Mouse (Mus musculus): ENCODE measurements around the gene Becn1. TPM values are rescaled to one million over a fixed set of nuclear protein-coding genes. Genes with fewer than 3 reads are reported as not detected.
A peak's percentile ranks its signal among the peaks of the same experiment; 100 is the strongest.

Becn1 gene
- polyA plus RNA-seq, 1 experiment from 2014 or later = 148 TPM

- WGBS = 70% methylated on average over 12 of the region's 12 CpGs
- Histone ChIP-seq H3K36me3 (peaks cover 22% of the 10 kb centered on the region), H3K27ac (peak overlapping the region; percentile 90)
These were observed 24.5 kb downstream of the Becn1 start for GRCm38 (mm10) chr11:101277381-101278222.

DNA sequence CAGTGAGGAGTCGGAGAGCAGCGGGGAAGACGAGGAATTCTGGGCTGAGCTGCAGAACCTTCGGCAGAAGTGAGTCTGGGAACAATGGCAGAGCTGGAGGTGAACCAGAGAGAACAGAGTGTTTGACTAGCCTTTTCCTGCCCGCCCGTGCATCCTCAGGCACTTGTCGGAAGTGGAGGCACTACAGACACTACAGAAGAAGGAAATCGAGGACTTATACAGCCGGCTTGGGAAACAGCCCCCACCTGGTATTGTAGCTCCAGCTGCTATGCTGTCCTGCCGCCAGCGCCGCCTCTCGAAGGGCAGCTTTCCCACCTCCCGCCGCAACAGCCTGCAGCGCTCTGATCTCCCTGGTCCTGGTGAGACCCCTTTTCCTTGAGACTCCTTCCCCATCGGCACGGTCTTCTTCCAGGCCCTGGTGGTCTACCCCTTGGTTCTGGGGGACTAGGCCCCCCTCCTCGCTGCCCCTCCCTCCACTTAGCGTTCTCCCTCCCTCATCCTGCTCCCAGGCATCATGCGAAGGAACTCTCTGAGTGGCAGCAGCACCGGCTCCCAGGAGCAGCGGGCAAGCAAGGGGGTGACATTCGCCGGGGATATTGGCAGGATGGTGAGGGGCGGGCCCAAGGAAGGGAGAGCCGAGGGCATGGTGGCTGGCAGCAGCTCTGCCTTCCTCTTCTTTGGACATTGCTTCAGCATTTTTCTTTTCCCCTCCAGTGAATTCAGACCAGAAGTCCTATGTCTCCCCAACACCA is 25.6 kb downstream of the Becn1 start:
- no peak for DNase-seq (ENCODE audit: low spot score)

More at GRCm38 (mm10) chr11:101277381-101278222, 24.5 kb downstream of the Becn1 start:
- Histone ChIP-seq H3K9me3 (no peaks in the 10 kb centered on the region), H3K27me3 (ENCODE audit: insufficient read depth, poor library complexity, severe bottlenecking) (peaks cover 22% of the 10 kb centered on the region), H3K4me3 (peak overlapping the region; percentile 82), H3K4me1 (peaks cover 41% of the 10 kb centered on the region)
- DNase-seq (ENCODE audit: low spot score) = no peak

GRCm38 (mm10) chr11:101275309-101275708 is 26.8 kb downstream of the Becn1 start:
- DNase-seq (ENCODE audit: low spot score) = no peak
- H3K9me3 ChIP-seq = no peaks in the 10 kb centered on the region
- peaks cover 22% of the 10 kb centered on the region for H3K36me3 ChIP-seq
- peak overlapping the region; percentile 42; the same call in 1 of the 2 replicates for H3K27ac ChIP-seq
- WGBS = 72% methylated on average over 4 of the region's 4 CpGs
- H3K4me1 ChIP-seq = peaks cover 41% of the 10 kb centered on the region
- peaks cover 18% of the 10 kb centered on the region for H3K27me3 ChIP-seq (ENCODE audit: insufficient read depth, poor library complexity, severe bottlenecking)
- no peak overlapping the region for H3K4me3 ChIP-seq

More for the DNA sequence above, 25.6 kb downstream of the Becn1 start:
- H3K27me3 ChIP-seq (ENCODE audit: insufficient read depth, poor library complexity, severe bottlenecking) = peaks cover 22% of the 10 kb centered on the region
- peak overlapping the region; percentile 53 for H3K27ac ChIP-seq
- peaks cover 41% of the 10 kb centered on the region for H3K4me1 ChIP-seq
- 34% methylated on average over 27 of the region's 27 CpGs for WGBS
- no peaks in the 10 kb centered on the region for H3K9me3 ChIP-seq
- peak overlapping the region; percentile 25 for H3K4me3 ChIP-seq
- peaks cover 22% of the 10 kb centered on the region for H3K36me3 ChIP-seq

GRCm38 (mm10) chr11:101272446-101272845 is 29.6 kb downstream of the Becn1 start:
- no peak for DNase-seq (ENCODE audit: low spot score)
- Histone ChIP-seq H3K4me3 (no peak overlapping the region), H3K27ac (no peak overlapping the region), H3K27me3 (ENCODE audit: insufficient read depth, poor library complexity, severe bottlenecking) (peaks cover 16% of the 10 kb centered on the region), H3K9me3 (no peaks in the 10 kb centered on the region), H3K36me3 (peaks cover 22% of the 10 kb centered on the region), H3K4me1 (peaks cover 43% of the 10 kb centered on the region)
- 85% methylated on average over 3 of the region's 3 CpGs for WGBS

- Histone ChIP-seq H3K36me3 (no peaks in the 10 kb centered on the region), H3K27me3 (ENCODE audit: insufficient read depth, poor library complexity, severe bottlenecking) (peaks cover 24% of the 10 kb centered on the region), H3K4me1 (peaks cover 29% of the 10 kb centered on the region), H3K9me3 (no peaks in the 10 kb centered on the region), H3K27ac (peak overlapping the region; percentile 17; the same call in 1 of the 2 replicates), H3K4me3 (peak overlapping the region; percentile 37)
- DNase-seq (ENCODE audit: low spot score) = no peak
- 18% methylated on average over 10 of the region's 10 CpGs for WGBS
These were observed 32.4 kb downstream of the Becn1 start for GRCm38 (mm10) chr11:101269577-101270116.

DNA sequence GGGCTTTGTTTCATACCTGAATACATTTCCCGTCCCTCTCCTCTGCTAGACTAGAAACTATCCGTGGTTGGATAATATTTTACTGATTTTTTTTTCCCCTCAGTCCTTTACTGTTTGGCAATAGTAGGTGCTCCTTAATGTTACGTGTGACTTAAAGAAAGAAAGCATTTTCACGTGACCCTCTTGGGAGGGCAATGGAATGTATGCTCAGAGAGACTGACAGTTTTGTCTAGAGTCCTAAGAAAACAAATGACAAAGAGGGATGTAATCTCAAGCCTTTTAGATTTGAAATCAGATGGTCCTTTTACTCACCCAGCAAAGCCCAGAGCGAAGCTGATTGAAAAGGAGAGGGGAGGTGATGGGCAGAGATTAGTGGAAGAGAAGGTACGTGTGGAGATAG is 36.2 kb downstream of the Becn1 start:
- no peaks in the 10 kb centered on the region for H3K36me3 ChIP-seq
- no peak for DNase-seq (ENCODE audit: low spot score)
- H3K4me3 ChIP-seq = peak overlapping the region; percentile 54; the same call in 1 of the 2 replicates
- peaks cover 58% of the 10 kb centered on the region for H3K27me3 ChIP-seq (ENCODE audit: insufficient read depth, poor library complexity, severe bottlenecking)
- 34% methylated on average over 6 of the region's 6 CpGs for whole genome bisulfite sequencing
- H3K9me3 ChIP-seq = no peaks in the 10 kb centered on the region
- H3K4me1 ChIP-seq = peaks cover 62% of the 10 kb centered on the region
- H3K27ac ChIP-seq = no peak overlapping the region

GRCm38 (mm10) chr11:101264954-101265471 is 37.1 kb downstream of the Becn1 start:
- 8% methylated on average over 31 of the region's 31 CpGs for WGBS
- Histone ChIP-seq H3K27ac (0 out of 2 replicates have a peak overlapping the region, but pooled peaks have one; percentile 25), H3K4me1 (peaks cover 70% of the 10 kb centered on the region), H3K36me3 (no peaks in the 10 kb centered on the region), H3K4me3 (peak overlapping the region; percentile 54), H3K27me3 (ENCODE audit: insufficient read depth, poor library complexity, severe bottlenecking) (peaks cover 58% of the 10 kb centered on the region), H3K9me3 (no peaks in the 10 kb centered on the region)
- no peak for DNase-seq (ENCODE audit: low spot score)

- H3K27me3 ChIP-seq (ENCODE audit: insufficient read depth, poor library complexity, severe bottlenecking) = peaks cover 58% of the 10 kb centered on the region
- no peaks in the 10 kb centered on the region for H3K9me3 ChIP-seq
- 0 out of 2 replicates have a peak overlapping the region, but pooled peaks have one; percentile 7 for H3K4me3 ChIP-seq
- no peak overlapping the region for H3K27ac ChIP-seq
- H3K36me3 ChIP-seq = no peaks in the 10 kb centered on the region
- no peak for DNase-seq (ENCODE audit: low spot score)
- WGBS = 25% methylated on average over 3 of the region's 3 CpGs
- peaks cover 70% of the 10 kb centered on the region for H3K4me1 ChIP-seq
These were observed 38.2 kb downstream of the Becn1 start for GRCm38 (mm10) chr11:101263989-101264280.

- Histone ChIP-seq H3K27me3 (ENCODE audit: insufficient read depth, poor library complexity, severe bottlenecking) (peaks cover 58% of the 10 kb centered on the region), H3K4me1 (peaks cover 69% of the 10 kb centered on the region)
These were observed 38.7 kb downstream of the Becn1 start for GRCm38 (mm10) chr11:101263138-101263988.

GRCm38 (mm10) chr11:101262272-101262967 is 39.7 kb downstream of the Becn1 start:
- no peak for DNase-seq (ENCODE audit: low spot score)
- Histone ChIP-seq H3K4me1 (peaks cover 72% of the 10 kb centered on the region), H3K9me3 (no peaks in the 10 kb centered on the region), H3K27ac (peak overlapping the region; percentile 83; the same call in 1 of the 2 replicates), H3K27me3 (ENCODE audit: insufficient read depth, poor library complexity, severe bottlenecking) (peaks cover 58% of the 10 kb centered on the region), H3K4me3 (peak overlapping the region; percentile 73), H3K36me3 (peaks cover 6% of the 10 kb centered on the region)
- WGBS = 3% methylated on average over 24 of the region's 24 CpGs

More at GRCm38 (mm10) chr11:101263138-101263988, 38.7 kb downstream of the Becn1 start:
- Histone ChIP-seq H3K27ac (no peak overlapping the region), H3K36me3 (no peaks in the 10 kb centered on the region), H3K9me3 (no peaks in the 10 kb centered on the region), H3K4me3 (peak overlapping the region; percentile 73)
- 7% methylated on average over 32 of the region's 32 CpGs for WGBS
- no peak for DNase-seq (ENCODE audit: low spot score)

GRCm38 (mm10) chr11:101260826-101261380 is 41.2 kb downstream of the Becn1 start:
- H3K9me3 ChIP-seq = no peaks in the 10 kb centered on the region
- H3K36me3 ChIP-seq = peaks cover 20% of the 10 kb centered on the region
- peak overlapping the region; percentile 83 for H3K27ac ChIP-seq
- 1% methylated on average over 30 of the region's 30 CpGs for WGBS
- DNase-seq (ENCODE audit: low spot score) = no peak
- H3K4me3 ChIP-seq = peak overlapping the region; percentile 73
- peaks cover 46% of the 10 kb centered on the region for H3K27me3 ChIP-seq (ENCODE audit: insufficient read depth, poor library complexity, severe bottlenecking)
- H3K4me1 ChIP-seq = peaks cover 78% of the 10 kb centered on the region
